Mouse (Mus musculus): ENCODE measurements around the gene Tdrd9. TPM values are rescaled to one million over a fixed set of nuclear protein-coding genes. Genes with fewer than 3 reads are reported as not detected.
"Not testable (repeated sequence)": the region's sequence is repeated elsewhere in the genome, so short reads cannot be mapped to it uniquely, and the experiment has no call there.

Gene Tdrd9
- polyA plus RNA-seq, 1 experiment from 2014 or later: 0.16 TPM

GRCm38 (mm10) chr12:111936706-111937550 is 34.4 kb upstream of the Tdrd9 start:
- ATAC-seq (replicated peaks; ENCODE audit: extremely low read depth, insufficient read depth, low FRiP score): 0 out of 2 replicates have a peak, but pooled peaks have one; percentile 19
- Histone ChIP-seq H3K36me3 (ENCODE audit: control insufficient read depth, insufficient read depth) (no peaks in the 10 kb centered on the region), H3K4me2 (ENCODE audit: low read depth, low read length) (no peak overlapping the region), H3K4me1 (ENCODE audit: control insufficient read depth, insufficient read depth, low read length) (peaks cover 41% of the 10 kb centered on the region), H3K4me3 (ENCODE audit: low read length) (no peak overlapping the region), H3K27me3 (ENCODE audit: control insufficient read depth, insufficient read depth, low read length) (no peaks in the 10 kb centered on the region), H3K27ac (ENCODE audit: low read length) (peak overlapping the region; percentile 28; the same call in 1 of the 2 replicates), H3K9ac (ENCODE audit: low read length) (no peak overlapping the region), H3K9me3 (replicated peaks; ENCODE audit: control insufficient read depth, low read length) (no peaks in the 10 kb centered on the region)
- 43% methylated on average over 24 of the region's 24 CpGs for WGBS

- Histone ChIP-seq H3K9me3 (replicated peaks; ENCODE audit: control insufficient read depth, low read length) (no peaks in the 10 kb centered on the region), H3K36me3 (ENCODE audit: control insufficient read depth, insufficient read depth) (no peaks in the 10 kb centered on the region), H3K4me2 (ENCODE audit: low read depth, low read length) (no peak overlapping the region), H3K9ac (ENCODE audit: low read length) (0 out of 2 replicates have a peak overlapping the region, but pooled peaks have one; percentile 3), H3K27ac (ENCODE audit: low read length) (peak overlapping the region; percentile 24), H3K4me1 (ENCODE audit: control insufficient read depth, insufficient read depth, low read length) (peaks cover 26% of the 10 kb centered on the region), H3K4me3 (ENCODE audit: low read length) (no peak overlapping the region), H3K27me3 (ENCODE audit: control insufficient read depth, insufficient read depth, low read length) (no peaks in the 10 kb centered on the region)
- peak; percentile 44 for ATAC-seq (replicated peaks; ENCODE audit: extremely low read depth, insufficient read depth, low FRiP score)
- WGBS: 19% methylated on average over 1 of the region's 1 CpGs
These were observed 32.7 kb upstream of the Tdrd9 start for GRCm38 (mm10) chr12:111938623-111939177.

GRCm38 (mm10) chr12:111943421-111944064 is 27.8 kb upstream of the Tdrd9 start:
- H3K9me3 ChIP-seq (replicated peaks; ENCODE audit: control insufficient read depth, low read length): no peaks in the 10 kb centered on the region
- peak overlapping the region; percentile 52 for H3K4me2 ChIP-seq (ENCODE audit: low read depth, low read length)
- no peak for ATAC-seq (replicated peaks; ENCODE audit: extremely low read depth, insufficient read depth, low FRiP score)
- H3K36me3 ChIP-seq (ENCODE audit: control insufficient read depth, insufficient read depth): no peaks in the 10 kb centered on the region
- peak overlapping the region; percentile 80 for H3K27ac ChIP-seq (ENCODE audit: low read length)
- WGBS: 66% methylated on average over 10 of the region's 10 CpGs
- peak overlapping the region; percentile 15 for H3K4me3 ChIP-seq (ENCODE audit: low read length)
- H3K4me1 ChIP-seq (ENCODE audit: control insufficient read depth, insufficient read depth, low read length): peaks cover 18% of the 10 kb centered on the region
- no peaks in the 10 kb centered on the region for H3K27me3 ChIP-seq (ENCODE audit: control insufficient read depth, insufficient read depth, low read length)
- peak overlapping the region; percentile 50 for H3K9ac ChIP-seq (ENCODE audit: low read length)

- H3K27me3 ChIP-seq (ENCODE audit: control insufficient read depth, insufficient read depth, low read length); H3K9ac ChIP-seq (ENCODE audit: low read length); H3K36me3 ChIP-seq (ENCODE audit: control insufficient read depth, insufficient read depth); H3K9me3 ChIP-seq (replicated peaks; ENCODE audit: control insufficient read depth, low read length): not testable (repeated sequence)
- peak overlapping the region; percentile 15 for H3K4me3 ChIP-seq (ENCODE audit: low read length)
- peak; percentile 71 for ATAC-seq (replicated peaks; ENCODE audit: extremely low read depth, insufficient read depth, low FRiP score)
- H3K4me2 ChIP-seq (ENCODE audit: low read depth, low read length): peak overlapping the region; percentile 52
- peaks cover 13% of the 10 kb centered on the region for H3K4me1 ChIP-seq (ENCODE audit: control insufficient read depth, insufficient read depth, low read length)
- 43% methylated on average over 16 of the region's 20 CpGs for WGBS
- peak overlapping the region; percentile 92 for H3K27ac ChIP-seq (ENCODE audit: low read length)
These were observed 27.0 kb upstream of the Tdrd9 start for GRCm38 (mm10) chr12:111944065-111944987.

GRCm38 (mm10) chr12:111945115-111945514 is 26.2 kb upstream of the Tdrd9 start:
- peak overlapping the region; percentile 24; the same call in 1 of the 2 replicates for H3K9ac ChIP-seq (ENCODE audit: low read length)
- no peak overlapping the region for H3K4me3 ChIP-seq (ENCODE audit: low read length)
- H3K4me1 ChIP-seq (ENCODE audit: control insufficient read depth, insufficient read depth, low read length): peaks cover 13% of the 10 kb centered on the region
- 0 out of 2 replicates have a peak overlapping the region, but pooled peaks have one; percentile 14 for H3K4me2 ChIP-seq (ENCODE audit: low read depth, low read length)
- 25% methylated on average over 8 of the region's 8 CpGs for WGBS
- H3K9me3 ChIP-seq (replicated peaks; ENCODE audit: control insufficient read depth, low read length): no peaks in the 10 kb centered on the region
- H3K27ac ChIP-seq (ENCODE audit: low read length): peak overlapping the region; percentile 92
- H3K36me3 ChIP-seq (ENCODE audit: control insufficient read depth, insufficient read depth): no peaks in the 10 kb centered on the region
- ATAC-seq (replicated peaks; ENCODE audit: extremely low read depth, insufficient read depth, low FRiP score): peak; percentile 69
- H3K27me3 ChIP-seq (ENCODE audit: control insufficient read depth, insufficient read depth, low read length): no peaks in the 10 kb centered on the region

GRCm38 (mm10) chr12:111945765-111946655 is 25.3 kb upstream of the Tdrd9 start:
- peak; percentile 72 for ATAC-seq (replicated peaks; ENCODE audit: extremely low read depth, insufficient read depth, low FRiP score)
- H3K4me3 ChIP-seq (ENCODE audit: low read length); H3K9me3 ChIP-seq (replicated peaks; ENCODE audit: control insufficient read depth, low read length); H3K36me3 ChIP-seq (ENCODE audit: control insufficient read depth, insufficient read depth); H3K27me3 ChIP-seq (ENCODE audit: control insufficient read depth, insufficient read depth, low read length): not testable (repeated sequence)
- peak overlapping the region; percentile 24; the same call in 1 of the 2 replicates for H3K9ac ChIP-seq (ENCODE audit: low read length)
- 56% methylated on average over 11 of the region's 15 CpGs for WGBS
- peak overlapping the region; percentile 92 for H3K27ac ChIP-seq (ENCODE audit: low read length)
- H3K4me2 ChIP-seq (ENCODE audit: low read depth, low read length): 0 out of 2 replicates have a peak overlapping the region, but pooled peaks have one; percentile 14
- H3K4me1 ChIP-seq (ENCODE audit: control insufficient read depth, insufficient read depth, low read length): peaks cover 13% of the 10 kb centered on the region

GRCm38 (mm10) chr12:111946716-111947115 is 24.6 kb upstream of the Tdrd9 start:
- peak overlapping the region; percentile 85 for H3K27ac ChIP-seq (ENCODE audit: low read length)
- ATAC-seq (replicated peaks; ENCODE audit: extremely low read depth, insufficient read depth, low FRiP score): peak; percentile 12; the same call in 1 of the 2 replicates
- 0 out of 2 replicates have a peak overlapping the region, but pooled peaks have one; percentile 6 for H3K4me2 ChIP-seq (ENCODE audit: low read depth, low read length)
- peaks cover 13% of the 10 kb centered on the region for H3K4me1 ChIP-seq (ENCODE audit: control insufficient read depth, insufficient read depth, low read length)
- 24% methylated on average over 2 of the region's 2 CpGs for WGBS
- H3K9me3 ChIP-seq (replicated peaks; ENCODE audit: control insufficient read depth, low read length): no peaks in the 10 kb centered on the region
- H3K36me3 ChIP-seq (ENCODE audit: control insufficient read depth, insufficient read depth): no peaks in the 10 kb centered on the region
- no peaks in the 10 kb centered on the region for H3K27me3 ChIP-seq (ENCODE audit: control insufficient read depth, insufficient read depth, low read length)
- no peak overlapping the region for H3K9ac ChIP-seq (ENCODE audit: low read length)
- no peak overlapping the region for H3K4me3 ChIP-seq (ENCODE audit: low read length)
